Mouse (Mus musculus) liver, postnatal 0 days (tissue): Measurements from ENCODE around the gene Ccdc28b. TPM values are rescaled to one million over a fixed set of nuclear protein-coding genes. Genes with fewer than 3 reads are reported as not detected.

Experiments
- ATAC-seq: fragments of 200-750 bp; cut with Nextera tagmentation; 2 replicates; pipeline ENCODE4 v1.8.0; 2017; ENCODE audit warnings: mild to moderate bottlenecking, moderate library complexity
- DNase-seq: peaks from one replicate; pipeline ENCODE4 v3.0.0-alpha.2; 2016
- H3K27ac ChIP-seq: fragments of 300-500 bp; sonication (generic); 2 replicates; pipeline ENCODE4 v1.5.1; 2014; ENCODE audit warnings: antibody characterized with exemption, moderate library complexity, mild to moderate bottlenecking, low read depth
- H3K27me3 ChIP-seq: fragments of 300-500 bp; sonication (generic); 2 replicates; pipeline ENCODE4 v1.6.1; 2014; ENCODE audit warnings: low read length, control low read depth, mixed read lengths; ENCODE audit not compliant: insufficient read depth
- H3K36me3 ChIP-seq: fragments of 300-500 bp; sonication (generic); replicated peaks from 2 replicates; pipeline ENCODE4 v1.6.1; 2014; ENCODE audit warnings: mild to moderate bottlenecking, control low read depth, low read length, moderate library complexity, mixed read lengths; ENCODE audit not compliant: insufficient read depth
- H3K4me1 ChIP-seq: fragments of 300-500 bp; sonication (generic); 2 replicates; pipeline ENCODE4 v1.6.1; 2014; ENCODE audit warnings: antibody characterized with exemption, mild to moderate bottlenecking, control low read depth; ENCODE audit not compliant: insufficient read depth
- H3K4me2 ChIP-seq: fragments of 300-500 bp; sonication (generic); 2 replicates; pipeline ENCODE4 v1.6.1; 2014; ENCODE audit warnings: low read depth, mild to moderate bottlenecking, low read length, moderate library complexity, mixed read lengths
- H3K4me3 ChIP-seq: fragments of 300-500 bp; sonication (generic); 2 replicates; pipeline ENCODE4 v1.5.1; 2014; ENCODE audit warnings: low read depth, low read length
- H3K9ac ChIP-seq: fragments of 300-500 bp; sonication (generic); replicated peaks from 2 replicates; pipeline ENCODE4 v1.6.1; 2014; ENCODE audit warnings: mild to moderate bottlenecking, moderate library complexity
- H3K9me3 ChIP-seq: fragments of 300-500 bp; sonication (generic); 2 replicates; pipeline ENCODE4 v1.6.1; 2016; ENCODE audit warnings: mild to moderate bottlenecking, control low read depth, low read length, mixed read lengths
- CTCF ChIP-seq: sonication (generic); IDR thresholded peaks from 2 replicates; pipeline ENCODE4 v1.5.1; 2016; ENCODE audit warnings: antibody characterized with exemption, low read depth
- EP300 ChIP-seq: IDR thresholded peaks from 2 replicates; pipeline ENCODE4 v1.6.1; 2016; ENCODE audit warnings: antibody characterized with exemption, low read depth, mild to moderate bottlenecking
- WGBS: fragments of 180-500 bp; shearing (Covaris S2); extraction: QIAGEN DNeasy Blood & Tissue Kit; methylation state at CpG from one replicate; pipeline ENCODE4 v1.1.7; 2014; ENCODE audit not compliant: insufficient replicate concordance; 5-methylcytosine and 5-hydroxymethylcytosine counted together
- polyA plus RNA-seq: library from polyadenylated mRNA; unstranded; fragments of >200 nt; fragmentation: Nextera tagmentation; extraction: Ambion mirVana; gene quantifications from 2 replicates; pipeline ENCODE4 v1.2.1, GENCODE M21; 2015

Ccdc28b gene
- polyA plus RNA-seq: 13.1 and 15.7 TPM in 2 replicates

DNA sequence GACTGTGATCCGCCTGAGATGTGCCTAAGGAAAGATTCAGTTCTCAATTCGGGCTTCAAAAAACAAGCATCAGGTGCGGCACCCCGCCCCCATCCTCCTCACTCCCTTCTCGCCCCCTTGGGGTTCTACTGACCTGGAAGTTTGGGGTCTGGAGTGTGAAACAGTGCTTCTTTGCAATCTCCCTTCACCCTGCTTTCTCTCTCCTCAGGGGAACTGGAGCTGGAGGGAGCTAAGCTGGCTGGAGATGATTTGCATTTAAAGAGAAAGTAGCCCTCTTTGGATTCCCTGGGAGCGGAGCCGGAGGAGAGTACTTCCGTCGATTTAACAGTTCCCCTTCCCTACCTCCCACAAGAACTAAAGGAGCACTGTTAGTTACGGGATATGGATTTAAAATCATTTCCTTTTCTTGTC lies at the start of gene Ccdc28b:
Ccdc28b (minus strand) TSS at position 267 of the 411 bp plus-strand sequence.
- peak; percentile 38 for DNase-seq
- peak within 1 kb of the TSS; percentile 93 for H3K4me2 ChIP-seq
- WGBS: under 1% methylated on average over 10 of the region's 10 CpGs

DNA sequence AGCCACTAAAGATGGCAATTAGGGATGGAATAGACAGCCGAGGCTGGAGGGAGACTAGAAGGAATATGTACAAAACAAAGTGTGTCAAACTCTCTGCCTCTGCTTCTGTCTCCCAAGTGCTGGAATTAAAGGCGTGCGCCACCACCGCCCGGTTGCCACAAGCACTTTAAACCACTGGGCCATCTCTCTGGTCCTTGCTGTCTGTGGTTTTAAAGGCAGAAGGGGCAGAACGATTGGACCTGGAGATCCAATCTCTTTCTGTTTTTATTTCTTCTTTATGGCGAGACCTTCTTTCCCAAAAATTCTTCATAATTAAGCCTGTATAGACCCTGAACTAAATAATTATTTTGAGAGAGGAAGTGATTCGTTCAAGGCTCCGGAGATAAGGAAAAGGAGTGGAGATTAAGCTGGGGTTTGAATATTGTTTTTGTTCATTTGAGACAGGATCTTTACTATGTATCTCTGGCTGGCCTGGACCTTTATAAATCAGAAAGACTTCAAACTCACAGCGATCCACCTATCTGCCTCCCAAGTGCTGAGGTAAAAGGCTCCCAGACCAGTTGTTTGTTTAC lies 49.2 kb upstream of the Ccdc28b start:
- H3K9ac ChIP-seq: peak overlapping the region; percentile 96
- peak overlapping the region; percentile 96 for H3K27ac ChIP-seq
- no peaks in the 10 kb centered on the region for H3K27me3 ChIP-seq
- peak overlapping the region; percentile 89 for H3K4me3 ChIP-seq
- H3K4me2 ChIP-seq: peak overlapping the region; percentile 89
- TF ChIP-seq EP300 (peak; percentile 37; the same call in 1 of the 2 replicates), CTCF (no peak; the same call in 1 of the 2 replicates)
- no peaks in the 10 kb centered on the region for H3K9me3 ChIP-seq
- DNase-seq (no peak), ATAC-seq (peak; percentile 33)
- H3K4me1 ChIP-seq: peaks cover 12% of the 10 kb centered on the region
- WGBS: 3% methylated on average over 10 of the region's 10 CpGs
- no peaks in the 10 kb centered on the region; the same call in 1 of the 2 replicates for H3K36me3 ChIP-seq

More for the DNA sequence above, at the start of gene Ccdc28b:
- H3K4me1 ChIP-seq: peaks cover 26% of the 10 kb centered on the region
- no peak for TF ChIP-seq CTCF
- no peak for TF ChIP-seq EP300
- H3K9ac ChIP-seq: peak within 1 kb of the TSS; percentile 84
- H3K27me3 ChIP-seq: no peaks in the 10 kb centered on the region
- peak within 1 kb of the TSS; percentile 94 for H3K27ac ChIP-seq
- peak; percentile 30 for ATAC-seq
- H3K4me3 ChIP-seq: peak within 1 kb of the TSS; percentile 66
- H3K9me3 ChIP-seq: no peaks in the 10 kb centered on the region
- peaks cover 23% of the 10 kb centered on the region for H3K36me3 ChIP-seq

DNA sequence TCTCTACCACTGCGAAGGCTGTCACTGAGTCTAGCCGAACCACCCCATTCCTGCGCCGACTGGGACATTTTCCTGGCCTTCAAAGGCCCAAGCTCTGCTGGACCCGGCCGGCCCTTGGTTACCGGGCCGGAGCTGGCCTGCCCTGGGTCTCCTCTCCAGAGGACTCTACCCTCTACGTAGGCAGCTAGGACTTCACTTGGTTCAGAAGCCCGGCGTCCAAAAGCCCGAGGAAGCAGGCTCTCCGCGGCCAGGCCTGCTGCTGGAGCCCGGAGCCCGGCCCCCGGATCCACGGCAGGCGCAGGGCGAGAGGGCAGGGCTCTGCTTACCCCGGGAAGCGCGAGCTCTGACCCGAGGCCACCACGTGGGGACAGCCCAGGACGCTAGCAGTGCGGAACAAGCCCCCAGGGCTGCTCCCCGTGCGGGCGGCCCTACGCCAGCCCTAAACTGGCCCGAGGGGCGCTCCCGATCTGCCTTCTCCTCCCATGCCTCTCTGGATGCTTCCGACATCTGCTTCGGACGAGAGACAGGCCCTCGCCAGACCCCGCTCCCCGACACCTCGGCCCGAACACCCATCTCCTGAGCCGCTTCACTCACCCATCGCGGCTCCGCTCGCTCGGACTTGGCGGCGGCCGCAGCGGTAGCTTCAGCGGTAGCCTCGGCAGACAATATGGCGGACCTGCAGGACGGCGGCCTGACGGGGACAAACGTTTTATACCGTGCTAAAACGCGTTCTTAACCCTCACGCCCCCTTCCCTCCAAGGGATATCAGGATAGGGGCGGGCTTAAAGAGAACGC lies 48.5 kb upstream of the Ccdc28b start, which contains the start of gene Kpna6:
Kpna6 (minus strand) TSS at position 685 of the 795 bp plus-strand sequence.
- DNase-seq: peak; percentile 89
- 2% methylated on average over 65 of the region's 65 CpGs for WGBS
- peak; percentile 94 for ATAC-seq
- Histone ChIP-seq H3K27me3 (no peaks in the 10 kb centered on the region), H3K4me1 (peaks cover 12% of the 10 kb centered on the region), H3K9me3 (no peaks in the 10 kb centered on the region), H3K4me3 (peak within 1 kb of the TSS; percentile 89), H3K4me2 (peak within 1 kb of the TSS; percentile 89), H3K27ac (peak within 1 kb of the TSS; percentile 96), H3K36me3 (no peaks in the 10 kb centered on the region; the same call in 1 of the 2 replicates), H3K9ac (peak within 1 kb of the TSS; percentile 96)
- no peak for TF ChIP-seq CTCF
- TF ChIP-seq EP300: no peak

DNA sequence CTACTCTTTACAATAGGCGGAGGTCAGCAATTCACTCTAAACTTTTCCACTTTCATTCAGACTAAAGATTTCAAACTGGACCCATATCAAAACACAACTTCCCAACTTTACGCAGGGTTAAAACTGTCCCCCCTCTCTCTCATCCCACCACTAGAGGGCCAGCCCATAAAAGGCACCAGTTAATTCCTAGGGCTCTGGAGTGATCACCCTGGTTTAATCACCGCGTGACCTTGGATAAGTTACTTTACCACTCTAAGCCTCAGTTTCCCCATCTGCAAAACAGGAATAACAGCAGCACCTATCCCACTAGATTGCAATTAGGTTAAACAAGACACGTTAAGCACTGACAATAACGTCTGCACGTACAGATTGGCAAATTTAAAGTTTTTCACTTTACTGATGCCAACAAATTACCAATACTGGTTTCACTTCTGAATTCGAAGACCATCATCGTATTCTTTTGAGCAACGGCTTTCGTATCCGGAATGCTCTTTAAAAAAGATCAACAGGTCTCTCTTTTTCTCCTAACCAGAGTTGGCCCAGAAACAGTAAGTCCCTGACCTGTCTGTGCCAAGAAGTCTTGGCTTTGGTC lies 47.8 kb upstream of the Ccdc28b start:
- 7% methylated on average over 12 of the region's 12 CpGs for whole genome bisulfite sequencing

DNA sequence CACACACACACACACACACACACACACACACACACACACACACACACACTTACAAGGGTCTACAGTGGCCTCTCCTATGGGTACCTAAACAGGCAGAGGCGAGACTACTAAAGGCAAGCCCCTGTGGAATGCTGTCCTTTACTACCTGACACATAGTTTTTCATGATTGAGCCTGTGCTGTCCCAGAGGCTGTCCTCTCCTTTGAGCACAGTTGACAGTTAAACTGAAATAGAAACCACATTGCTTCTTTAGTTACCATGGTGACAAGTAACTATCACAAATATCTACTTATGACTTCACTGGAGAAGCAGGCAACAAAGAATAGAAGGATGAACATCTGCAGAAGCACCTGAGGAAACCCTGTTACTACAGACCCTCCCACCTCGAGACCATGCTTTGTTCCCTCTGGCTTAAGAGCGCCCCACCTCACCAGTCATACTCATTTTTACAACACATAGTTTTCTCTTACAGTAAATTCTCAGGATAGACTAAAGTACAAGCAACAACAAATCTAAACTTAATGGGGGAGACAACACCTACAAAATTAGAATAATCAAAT lies 38.6 kb upstream of the Ccdc28b start:
- Histone ChIP-seq H3K27me3 (no peaks in the 10 kb centered on the region), H3K4me3 (no peak overlapping the region), H3K36me3 (peaks cover 40% of the 10 kb centered on the region), H3K9ac (no peak overlapping the region), H3K27ac (no peak overlapping the region), H3K4me2 (no peak overlapping the region), H3K4me1 (no peaks in the 10 kb centered on the region), H3K9me3 (no peaks in the 10 kb centered on the region)
- DNase-seq: no peak
- no peak for TF ChIP-seq CTCF
- TF ChIP-seq EP300: no peak
- WGBS: 87% methylated on average over 3 of the region's 3 CpGs
- ATAC-seq: no peak

More for the DNA sequence above, 47.8 kb upstream of the Ccdc28b start:
- DNase-seq: peak; percentile 65
- H3K9me3 ChIP-seq: no peaks in the 10 kb centered on the region
- TF ChIP-seq EP300 (0 out of 2 replicates have a peak, but pooled peaks have one; percentile 21), CTCF (peak; percentile 91)
- H3K9ac ChIP-seq: peak overlapping the region; percentile 96
- peak overlapping the region; percentile 96 for H3K27ac ChIP-seq
- peak overlapping the region; percentile 89 for H3K4me2 ChIP-seq
- H3K4me3 ChIP-seq: peak overlapping the region; percentile 89
- no peaks in the 10 kb centered on the region for H3K27me3 ChIP-seq
- H3K36me3 ChIP-seq: no peaks in the 10 kb centered on the region
- ATAC-seq: peak; percentile 48
- peaks cover 12% of the 10 kb centered on the region for H3K4me1 ChIP-seq

DNA sequence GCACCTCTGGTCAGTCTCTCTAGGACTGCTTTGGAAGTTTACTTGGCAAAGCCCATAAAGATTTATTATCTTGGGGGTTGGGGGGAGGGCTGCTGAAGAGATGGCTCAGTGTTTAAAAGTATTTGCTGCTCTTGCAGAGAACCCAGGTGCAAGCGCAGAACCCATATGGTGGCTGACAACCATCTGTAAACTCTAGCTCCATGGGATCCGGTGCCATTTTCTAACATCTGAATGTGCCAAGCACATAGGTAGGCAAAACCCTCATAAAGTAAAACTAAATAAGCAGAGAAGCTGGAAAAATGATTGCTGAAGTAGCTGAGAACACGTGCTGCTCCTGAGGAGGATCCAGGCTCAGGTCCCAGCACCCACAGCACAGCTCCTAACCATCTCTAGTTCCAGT lies 37.8 kb upstream of the Ccdc28b start:
- peaks cover 46% of the 10 kb centered on the region for H3K36me3 ChIP-seq
- no peak overlapping the region for H3K27ac ChIP-seq
- TF ChIP-seq EP300: no peak
- TF ChIP-seq CTCF: no peak
- H3K4me1 ChIP-seq: no peaks in the 10 kb centered on the region
- DNase-seq (no peak), ATAC-seq (no peak)
- no peaks in the 10 kb centered on the region for H3K27me3 ChIP-seq
- no peak overlapping the region for H3K9ac ChIP-seq
- WGBS: 85% methylated on average over 3 of the region's 3 CpGs
- no peak overlapping the region for H3K4me3 ChIP-seq
- no peak overlapping the region for H3K4me2 ChIP-seq
- H3K9me3 ChIP-seq: no peaks in the 10 kb centered on the region
